Mouse (Mus musculus) spleen, adult 2 months (tissue): ENCODE measurements around the gene Fkbp9.

Experiments used
- CTCF ChIP-seq: fragments of 200-500 bp; IDR thresholded peaks from 2 replicates; pipeline ENCODE4 v1.5.1; 2011; ENCODE audit warnings: mild to moderate bottlenecking, inconsistent platforms; ENCODE audit not compliant: insufficient read depth, insufficient read length, insufficient replicate concordance; ENCODE audit errors: extremely low read depth
- POLR2A ChIP-seq: fragments of 200-500 bp; IDR thresholded peaks from 2 replicates; pipeline ENCODE4 v1.6.1; 2011; ENCODE audit warnings: low read depth, low read length, inconsistent platforms

DNA sequence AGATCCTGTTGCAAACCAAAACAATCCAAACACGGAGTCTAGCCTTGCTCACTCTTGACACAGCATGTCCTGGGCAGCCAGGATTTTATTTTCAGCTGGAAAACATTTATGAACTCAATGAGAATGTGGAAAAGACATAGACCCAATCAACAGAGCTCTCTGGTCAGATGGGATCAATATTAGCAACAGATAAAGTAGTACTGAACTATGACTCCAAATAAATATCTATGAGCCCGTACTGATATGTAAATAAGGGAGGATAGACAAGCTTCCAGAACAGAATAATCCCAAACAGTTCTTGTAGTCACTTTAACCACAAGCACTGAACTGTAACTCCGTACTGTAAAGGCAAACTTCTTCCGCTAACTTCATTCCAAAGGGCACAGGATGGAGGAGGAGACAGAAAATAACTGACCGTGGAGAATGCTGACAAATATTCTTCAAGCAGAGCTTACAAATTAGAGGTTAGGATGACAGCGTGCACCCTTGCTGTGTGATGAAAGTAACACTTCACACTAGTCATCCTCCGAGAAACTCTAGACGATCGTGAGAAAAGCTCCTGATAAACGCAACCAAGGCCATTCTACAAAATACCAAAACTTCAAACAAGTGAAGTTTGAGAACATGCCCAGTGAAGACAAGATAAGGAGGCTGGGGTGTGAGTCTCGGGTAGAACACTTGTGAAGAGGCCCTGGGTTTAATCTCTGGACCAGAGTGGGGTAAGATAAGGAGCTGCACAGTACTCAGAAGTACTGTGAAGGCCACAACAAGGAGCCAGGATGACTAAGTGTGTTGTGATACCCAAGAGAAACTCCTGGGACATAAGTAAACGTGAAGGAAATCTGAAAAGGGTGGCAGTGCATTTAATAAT is 88.6 kb downstream of the Fkbp9 start:
- no peak for TF ChIP-seq POLR2A
- no peak for TF ChIP-seq CTCF
